Mouse (Mus musculus): Measurements from ENCODE around the gene Kif1b. TPM values are rescaled to one million over a fixed set of nuclear protein-coding genes. Genes with fewer than 3 reads are reported as not detected.
A peak's percentile ranks its signal among the peaks of the same experiment; 100 is the strongest.

Kif1b gene
- polyA plus RNA-seq, 1 experiment from 2014 or later = 15.2 TPM

GRCm38 (mm10) chr4:149136982-149137770 lies 170.3 kb downstream of the Kif1b start, which contains the start of gene Cenps:
Gene Cenps, minus strand, starts transcription at chr4:149137629.
- ATAC-seq = peak; percentile 89
- Histone ChIP-seq H3K9me3 (ENCODE audit: control insufficient read depth) (no peaks in the 10 kb centered on the region), H3K9ac (ENCODE audit: low read depth, low read length) (peak within 1 kb of the TSS; percentile 49), H3K27me3 (replicated peaks; ENCODE audit: control insufficient read depth, insufficient read depth, low read length) (no peaks in the 10 kb centered on the region), H3K4me1 (replicated peaks; ENCODE audit: control insufficient read depth, insufficient read depth, low read length) (no peaks in the 10 kb centered on the region), H3K36me3 (ENCODE audit: control insufficient read depth, insufficient read depth) (no peaks in the 10 kb centered on the region), H3K4me2 (replicated peaks; ENCODE audit: low read depth) (peak within 1 kb of the TSS; percentile 73), H3K27ac (ENCODE audit: low read depth, low read length) (peak within 1 kb of the TSS; percentile 61), H3K4me3 (ENCODE audit: low read depth, low read length) (peak within 1 kb of the TSS; percentile 47)
- peak; percentile 99 for TF ChIP-seq CTCF (IDR thresholded peaks at IDR 0.05; ENCODE audit: low read depth)
- under 1% methylated on average over 68 of the region's 68 CpGs for WGBS

GRCm38 (mm10) chr4:149136116-149136850 lies 171.2 kb downstream of the Kif1b start:
- Histone ChIP-seq H3K4me3 (ENCODE audit: low read depth, low read length) (peak overlapping the region; percentile 47), H3K27me3 (replicated peaks; ENCODE audit: control insufficient read depth, insufficient read depth, low read length) (no peaks in the 10 kb centered on the region), H3K9ac (ENCODE audit: low read depth, low read length) (peak overlapping the region; percentile 49; the same call in 1 of the 2 replicates), H3K4me2 (replicated peaks; ENCODE audit: low read depth) (peak overlapping the region; percentile 73), H3K36me3 (ENCODE audit: control insufficient read depth, insufficient read depth) (no peaks in the 10 kb centered on the region), H3K9me3 (ENCODE audit: control insufficient read depth) (no peaks in the 10 kb centered on the region), H3K4me1 (replicated peaks; ENCODE audit: control insufficient read depth, insufficient read depth, low read length) (no peaks in the 10 kb centered on the region), H3K27ac (ENCODE audit: low read depth, low read length) (no peak overlapping the region)
- ATAC-seq = no peak
- WGBS = 61% methylated on average over 18 of the region's 18 CpGs
- no peak for TF ChIP-seq CTCF (IDR thresholded peaks at IDR 0.05; ENCODE audit: low read depth)

GRCm38 (mm10) chr4:149133395-149133794 lies 174.1 kb downstream of the Kif1b start:
- TF ChIP-seq CTCF (IDR thresholded peaks at IDR 0.05; ENCODE audit: low read depth) = no peak
- no peak overlapping the region for H3K27ac ChIP-seq (ENCODE audit: low read depth, low read length)
- no peak for ATAC-seq
- 73% methylated on average over 5 of the region's 5 CpGs for WGBS
- no peak overlapping the region for H3K4me3 ChIP-seq (ENCODE audit: low read depth, low read length)
- H3K9ac ChIP-seq (ENCODE audit: low read depth, low read length) = no peak overlapping the region
- H3K27me3 ChIP-seq (replicated peaks; ENCODE audit: control insufficient read depth, insufficient read depth, low read length) = no peaks in the 10 kb centered on the region
- no peak overlapping the region for H3K4me2 ChIP-seq (replicated peaks; ENCODE audit: low read depth)
- no peaks in the 10 kb centered on the region for H3K9me3 ChIP-seq (ENCODE audit: control insufficient read depth)
- H3K4me1 ChIP-seq (replicated peaks; ENCODE audit: control insufficient read depth, insufficient read depth, low read length) = no peaks in the 10 kb centered on the region
- H3K36me3 ChIP-seq (ENCODE audit: control insufficient read depth, insufficient read depth) = no peaks in the 10 kb centered on the region

GRCm38 (mm10) chr4:149131789-149132565 lies 175.5 kb downstream of the Kif1b start:
- H3K9me3 ChIP-seq (ENCODE audit: control insufficient read depth) = no peaks in the 10 kb centered on the region
- no peak overlapping the region for H3K9ac ChIP-seq (ENCODE audit: low read depth, low read length)
- no peaks in the 10 kb centered on the region; the same call in 1 of the 2 replicates for H3K36me3 ChIP-seq (ENCODE audit: control insufficient read depth, insufficient read depth)
- no peaks in the 10 kb centered on the region for H3K27me3 ChIP-seq (replicated peaks; ENCODE audit: control insufficient read depth, insufficient read depth, low read length)
- H3K4me2 ChIP-seq (replicated peaks; ENCODE audit: low read depth) = no peak overlapping the region
- H3K4me3 ChIP-seq (ENCODE audit: low read depth, low read length) = no peak overlapping the region
- ATAC-seq = no peak
- H3K4me1 ChIP-seq (replicated peaks; ENCODE audit: control insufficient read depth, insufficient read depth, low read length) = no peaks in the 10 kb centered on the region
- TF ChIP-seq CTCF (IDR thresholded peaks at IDR 0.05; ENCODE audit: low read depth) = no peak
- 54% methylated on average over 21 of the region's 21 CpGs for WGBS
- no peak overlapping the region for H3K27ac ChIP-seq (ENCODE audit: low read depth, low read length)

- Histone ChIP-seq H3K4me2 (replicated peaks; ENCODE audit: low read depth) (no peak overlapping the region), H3K9ac (ENCODE audit: low read depth, low read length) (no peak overlapping the region), H3K9me3 (ENCODE audit: control insufficient read depth) (no peaks in the 10 kb centered on the region), H3K4me3 (ENCODE audit: low read depth, low read length) (no peak overlapping the region), H3K36me3 (ENCODE audit: control insufficient read depth, insufficient read depth) (no peaks in the 10 kb centered on the region; the same call in 1 of the 2 replicates), H3K27me3 (replicated peaks; ENCODE audit: control insufficient read depth, insufficient read depth, low read length) (no peaks in the 10 kb centered on the region), H3K4me1 (replicated peaks; ENCODE audit: control insufficient read depth, insufficient read depth, low read length) (no peaks in the 10 kb centered on the region), H3K27ac (ENCODE audit: low read depth, low read length) (no peak overlapping the region)
- 93% methylated on average over 23 of the region's 23 CpGs for WGBS
- no peak for ATAC-seq
- no peak for TF ChIP-seq CTCF (IDR thresholded peaks at IDR 0.05; ENCODE audit: low read depth)
Observed at GRCm38 (mm10) chr4:149131021-149131752, 176.3 kb downstream of the Kif1b start.

Data from intestine, postnatal 0 days (tissue).